Mouse (Mus musculus): ENCODE measurements around the gene Arhgap24.

DNA sequence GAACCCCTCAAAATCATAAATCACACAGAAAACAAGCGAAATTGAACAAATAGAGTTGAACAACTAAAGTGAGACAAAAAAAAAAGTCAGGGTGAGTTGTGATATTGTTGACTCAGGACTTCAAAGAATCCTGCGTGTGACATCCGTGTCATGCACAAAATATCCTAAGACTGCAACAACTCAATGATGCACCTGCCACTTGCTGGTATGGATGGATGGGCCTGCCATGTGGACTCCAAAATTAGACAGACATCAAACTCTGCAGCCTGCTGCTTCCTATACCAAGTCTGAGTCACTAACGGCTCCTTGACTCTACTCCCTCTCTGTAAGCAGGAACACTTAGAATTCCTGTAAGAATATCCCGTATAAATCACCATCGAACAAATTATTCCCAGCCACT is 321.6 kb downstream of the Arhgap24 start:
- TF ChIP-seq POLR2A (IDR thresholded peaks at IDR 0.05; ENCODE audit: low read depth, low read length) = no peak
- no peak for TF ChIP-seq CTCF (conservative IDR thresholded peaks at IDR 0.05; ENCODE audit: insufficient read depth, insufficient read length, low read depth, low read length)

Data from kidney, adult 2 months (tissue).